ENCODE assay signal across 9 mouse cellular contexts in genomic region chr8:124608239-124608971, GRCm38 (mm10). TPM values are rescaled to one million over a fixed set of nuclear protein-coding genes. Genes with fewer than 3 reads are reported as not detected.
A peak's percentile ranks its signal among the peaks of the same experiment; 100 is the strongest.
DNase-seq lines count a peak whose midpoint lies in the region; ATAC-seq and TF ChIP-seq lines count a peak whose summit lies in the region.
"Had no signal": no experiment of that assay in that cellular context is flagged by ENCODE, and none has a peak within 500 bp of the region (broad histone marks: within the 10 kb centered on the region; RNA-seq: fewer than 3 reads in every experiment).

No protein-coding gene starts in this region.

- ATAC-seq in embryonic facial prominence, embryonic 11.5 days (replicated peaks; ENCODE audit: insufficient number of reproducible peaks, low FRiP score, low TSS enrichment, low read depth), result no peak
- ATAC-seq in activated CD4-positive, CD25-positive, alpha-beta regulatory T cell, adult 4 months, result no peak

- no peaks in the 10 kb centered on the region for H3K9me3 ChIP-seq in embryonic facial prominence, embryonic 11.5 days (replicated peaks; ENCODE audit: control insufficient read depth, low read length)
- H3K9me3 ChIP-seq: liver, embryonic 13.5 days had no signal

- no peaks in the 10 kb centered on the region for H3K27me3 ChIP-seq in thymus, adult 2 months (ENCODE audit: control insufficient read depth, insufficient read depth, low read length)
- H3K27me3 ChIP-seq in embryonic facial prominence, embryonic 11.5 days (ENCODE audit: control insufficient read depth, insufficient read depth, low read length), result no peaks in the 10 kb centered on the region
- H3K27me3 ChIP-seq: liver, embryonic 13.5 days had no signal

- TF ChIP-seq POLR2A in thymus, adult 2 months (IDR thresholded peaks at IDR 0.05; ENCODE audit: control insufficient read depth, extremely low read depth, insufficient read depth, low read length, poor library complexity), result no peak

- no peaks in the 10 kb centered on the region for H3K36me3 ChIP-seq in thymus, adult 2 months (ENCODE audit: control insufficient read depth, insufficient read depth, low read length)
- H3K36me3 ChIP-seq in embryonic facial prominence, embryonic 11.5 days (replicated peaks; ENCODE audit: control insufficient read depth, insufficient read depth, low read depth, low read length), result no peaks in the 10 kb centered on the region
- H3K36me3 ChIP-seq: liver, embryonic 13.5 days had no signal

- no peak overlapping the region for H3K27ac ChIP-seq in thymus, adult 2 months (ENCODE audit: control insufficient read depth, insufficient read depth, low read length)
- H3K27ac ChIP-seq in embryonic facial prominence, embryonic 11.5 days (replicated peaks; ENCODE audit: low read depth, low read length), result no peak overlapping the region
- H3K27ac ChIP-seq: liver, embryonic 13.5 days had no signal

- 67% methylated on average over 13 of the region's 13 CpGs for WGBS in thymus, adult 2 months
- 74% methylated on average over 13 of the region's 13 CpGs for WGBS in embryonic facial prominence, embryonic 11.5 days

- no peaks in the 10 kb centered on the region for H3K4me1 ChIP-seq in thymus, adult 2 months (replicated peaks; ENCODE audit: control insufficient read depth, insufficient read depth, low read length)
- no peaks in the 10 kb centered on the region for H3K4me1 ChIP-seq in embryonic facial prominence, embryonic 11.5 days (ENCODE audit: control insufficient read depth, insufficient read depth, low read length)
- H3K4me1 ChIP-seq: liver, embryonic 13.5 days had no signal

- DNase-seq in kidney, adult 18-20 months, result peak; percentile 19
- no peak for DNase-seq in kidney, adult 9 months
- peak; percentile 29 for DNase-seq in thymus, adult 2 months
- DNase-seq in thymus, adult 18-20 months, result no peak
- peak; percentile 48 for DNase-seq in embryonic facial prominence, embryonic 11.5 days (ENCODE audit: low spot score)
- DNase-seq in ovary, postnatal 36 days (ENCODE audit: low spot score), result no peak
- no peak for DNase-seq in urinary bladder, postnatal 4 days (ENCODE audit: low spot score in 2 of 2)
- DNase-seq: liver, embryonic 13.5 days had no signal

- peak; percentile 50; the same call in 1 of the 2 replicates for TF ChIP-seq CTCF in thymus, adult 2 months (IDR thresholded peaks at IDR 0.05; ENCODE audit: borderline replicate concordance, control insufficient read depth, extremely low read depth, insufficient read depth, low read length, poor library complexity)

- no peak overlapping the region for H3K4me2 ChIP-seq in embryonic facial prominence, embryonic 11.5 days (ENCODE audit: low read depth, low read length)
- H3K4me2 ChIP-seq: liver, embryonic 13.5 days had no signal

- H3K9ac ChIP-seq in embryonic facial prominence, embryonic 11.5 days (replicated peaks; ENCODE audit: low read length), result no peak overlapping the region
- H3K9ac ChIP-seq: liver, embryonic 13.5 days had no signal

- no peak overlapping the region for H3K4me3 ChIP-seq in thymus, adult 2 months (ENCODE audit: control insufficient read depth, insufficient read depth, low read length)
- H3K4me3 ChIP-seq in embryonic facial prominence, embryonic 11.5 days (ENCODE audit: low read depth, low read length), result no peak overlapping the region
- H3K4me3 ChIP-seq: liver, embryonic 13.5 days had no signal

RNA-seq across cellular contexts. Expression of gene Capn9, which starts 32.5 kb away (rescaled TPM):
- polyA plus RNA-seq in thymus, adult 2 months (2012; rRNA removed), result 0.08 and 0.13 TPM in 2 replicates
- not detected in 2 replicates for polyA plus RNA-seq in embryonic facial prominence, embryonic 11.5 days (2014; fragmentation: Nextera tagmentation; extraction: Ambion mirVana)
- polyA plus RNA-seq in activated CD4-positive, CD25-positive, alpha-beta regulatory T cell, adult 4 months (2017; shearing (Covaris generic)), result not detected

RNA-seq across cellular contexts. Expression of gene Agt, which starts 38.9 kb away (rescaled TPM):
- 4.1 and 4.7 TPM in 2 replicates for polyA plus RNA-seq in thymus, adult 2 months (2012; rRNA removed)
- polyA plus RNA-seq in embryonic facial prominence, embryonic 11.5 days (2014; fragmentation: Nextera tagmentation; extraction: Ambion mirVana), result not detected in 2 replicates
- polyA plus RNA-seq in activated CD4-positive, CD25-positive, alpha-beta regulatory T cell, adult 4 months (2017; shearing (Covaris generic)), result not detected

RNA-seq across cellular contexts. Expression of gene 2310022B05Rik, which starts 54.8 kb away (rescaled TPM):
- polyA plus RNA-seq in thymus, adult 2 months (2012; rRNA removed), result 17.3 and 18.1 TPM in 2 replicates
- polyA plus RNA-seq in embryonic facial prominence, embryonic 11.5 days (2014; fragmentation: Nextera tagmentation; extraction: Ambion mirVana), result 27.0 and 27.7 TPM in 2 replicates
- 1 to 10 TPM in 1 of 2 experiments, under 1 TPM in 1; 0.82 to 1.3 TPM for polyA plus RNA-seq in activated CD4-positive, CD25-positive, alpha-beta regulatory T cell, adult 4 months (2017; shearing (Covaris generic))

Comparison
In these comparisons a context has a peak if more than half of its experiments do, and no peak if none do; other contexts are left out.
1. DNase-seq: peak in kidney, adult 18-20 months (single experiment), thymus, adult 2 months (single experiment) and embryonic facial prominence, embryonic 11.5 days (single experiment); none in kidney, adult 9 months (single experiment), thymus, adult 18-20 months (0 of 2), ovary, postnatal 36 days (single experiment) and urinary bladder, postnatal 4 days (0 of 2).